Mouse (Mus musculus) lung, adult 2 months (tissue): ENCODE results near the gene Cdk8.

Experiments
- CTCF ChIP-seq: fragments of 200-500 bp; IDR thresholded peaks from 2 replicates; pipeline ENCODE4 v1.5.1; 2011; ENCODE audit warnings: mild to moderate bottlenecking, low read length, control low read depth; ENCODE audit not compliant: insufficient read depth
- POLR2A ChIP-seq: fragments of 200-500 bp; IDR thresholded peaks from 2 replicates; pipeline ENCODE4 v1.6.1; 2011; ENCODE audit warnings: low read depth, mild to moderate bottlenecking, control low read depth, low read length, borderline replicate concordance; ENCODE audit errors: extremely low read depth

GRCm38 (mm10) chr5:146270593-146270992, 39.6 kb downstream of the Cdk8 start:
- no peak for TF ChIP-seq POLR2A
- no peak for TF ChIP-seq CTCF
